Mouse (Mus musculus) hindbrain, embryonic 15.5 days (tissue): ENCODE results near the gene D10Jhu81e. TPM values are rescaled to one million over a fixed set of nuclear protein-coding genes. Genes with fewer than 3 reads are reported as not detected.

ENCODE experiments used
- ATAC-seq: fragments of 200-750 bp; cut with Nextera tagmentation; 2 replicates; pipeline ENCODE4 v1.8.0; 2017; ENCODE audit warnings: low read depth, moderate number of reproducible peaks, moderate TSS enrichment; ENCODE audit not compliant: low FRiP score
- H3K27ac ChIP-seq: fragments of 300-500 bp; sonication (generic); replicated peaks from 2 replicates; pipeline ENCODE4 v1.5.1; 2015; ENCODE audit warnings: mild to moderate bottlenecking, inconsistent platforms
- H3K27me3 ChIP-seq: fragments of 300-500 bp; sonication (generic); 2 replicates; pipeline ENCODE4 v1.6.1; 2015; ENCODE audit warnings: control low read depth, inconsistent platforms
- H3K36me3 ChIP-seq: fragments of 300-500 bp; sonication (generic); 2 replicates; pipeline ENCODE4 v1.6.1; 2015; ENCODE audit warnings: control low read depth, inconsistent platforms
- H3K4me1 ChIP-seq: fragments of 300-500 bp; sonication (generic); replicated peaks from 2 replicates; pipeline ENCODE4 v1.6.1; 2015; ENCODE audit warnings: control low read depth, inconsistent platforms
- H3K4me2 ChIP-seq: fragments of 300-500 bp; sonication (generic); 2 replicates; pipeline ENCODE4 v1.6.1; 2015; ENCODE audit warnings: moderate library complexity, mild to moderate bottlenecking, inconsistent platforms
- H3K4me3 ChIP-seq: fragments of 300-500 bp; sonication (generic); 2 replicates; pipeline ENCODE4 v1.5.1; 2015; ENCODE audit warnings: mild to moderate bottlenecking, inconsistent platforms
- H3K9ac ChIP-seq: fragments of 300-500 bp; sonication (generic); 2 replicates; pipeline ENCODE4 v1.6.1; 2015; ENCODE audit warnings: inconsistent platforms
- H3K9me3 ChIP-seq: fragments of 300-500 bp; sonication (generic); 2 replicates; pipeline ENCODE4 v1.6.1; 2016; ENCODE audit warnings: control low read depth, inconsistent platforms
- WGBS: fragments of 180-500 bp; shearing (Covaris S2); methylation state at CpG from one replicate; pipeline ENCODE4 v1.1.7; 2015; 5-methylcytosine and 5-hydroxymethylcytosine counted together
- polyA plus RNA-seq: library from polyadenylated mRNA; unstranded; fragments of >200 nt; fragmentation: Nextera tagmentation; extraction: Ambion mirVana; gene quantifications from 2 replicates; pipeline ENCODE4 v1.2.1, GENCODE M21; 2015

D10Jhu81e gene
- polyA plus RNA-seq, 1 experiment from 2014 or later, result 27.7 TPM

DNA sequence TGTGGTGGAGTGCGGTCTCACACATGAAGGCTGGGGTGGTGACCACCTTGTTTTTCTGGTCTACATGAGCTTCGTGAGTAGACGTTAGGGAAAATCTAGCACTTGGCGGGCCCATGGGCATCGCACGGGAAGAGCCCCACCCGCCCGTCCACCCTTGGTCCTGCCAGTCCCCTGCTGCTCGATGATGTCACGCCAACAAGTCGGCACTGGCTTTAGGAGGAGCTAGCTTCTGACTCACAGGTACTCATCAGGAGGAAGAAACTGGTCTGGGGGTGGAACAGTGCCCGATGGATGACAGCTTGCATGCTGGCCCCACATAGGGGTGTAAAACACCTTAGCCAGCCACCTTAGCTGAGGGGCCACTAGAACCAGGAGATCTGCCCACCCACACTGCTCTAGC lies 6.9 kb downstream of the D10Jhu81e start:
- peaks cover 13% of the 10 kb centered on the region; the same call in 1 of the 2 replicates for H3K36me3 ChIP-seq
- H3K4me3 ChIP-seq, result no peak overlapping the region
- H3K9me3 ChIP-seq, result no peaks in the 10 kb centered on the region
- WGBS, result 96% methylated on average over 12 of the region's 12 CpGs
- ATAC-seq, result no peak
- H3K27ac ChIP-seq, result no peak overlapping the region
- no peak overlapping the region for H3K9ac ChIP-seq
- peaks cover 13% of the 10 kb centered on the region for H3K4me1 ChIP-seq
- H3K27me3 ChIP-seq, result no peaks in the 10 kb centered on the region
- H3K4me2 ChIP-seq, result no peak overlapping the region

DNA sequence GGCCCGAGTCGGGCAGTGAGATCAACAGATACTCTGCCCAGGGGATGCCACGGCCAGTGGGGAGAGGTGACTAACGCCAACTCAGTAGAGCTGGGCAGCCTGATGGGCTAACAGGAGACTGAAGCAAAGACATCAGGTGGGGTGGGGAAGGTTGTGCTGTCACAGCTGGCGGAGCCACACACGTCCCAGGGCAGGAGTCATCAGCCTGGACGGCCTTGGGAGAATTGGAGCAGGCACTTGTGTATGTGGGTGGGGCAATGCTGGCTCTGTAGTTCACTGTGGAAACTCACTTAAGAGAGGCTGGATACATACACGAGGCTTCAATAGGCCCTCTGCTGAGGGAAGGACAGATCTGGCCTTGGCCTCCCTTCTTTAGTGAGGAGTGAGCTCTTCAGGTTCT lies 8.5 kb downstream of the D10Jhu81e start:
- Histone ChIP-seq H3K9me3 (no peaks in the 10 kb centered on the region), H3K9ac (no peak overlapping the region), H3K27ac (no peak overlapping the region), H3K4me3 (no peak overlapping the region), H3K4me2 (no peak overlapping the region), H3K27me3 (no peaks in the 10 kb centered on the region), H3K4me1 (peaks cover 9% of the 10 kb centered on the region), H3K36me3 (peaks cover 7% of the 10 kb centered on the region; the same call in 1 of the 2 replicates)
- WGBS, result 89% methylated on average over 8 of the region's 8 CpGs
- no peak for ATAC-seq

DNA sequence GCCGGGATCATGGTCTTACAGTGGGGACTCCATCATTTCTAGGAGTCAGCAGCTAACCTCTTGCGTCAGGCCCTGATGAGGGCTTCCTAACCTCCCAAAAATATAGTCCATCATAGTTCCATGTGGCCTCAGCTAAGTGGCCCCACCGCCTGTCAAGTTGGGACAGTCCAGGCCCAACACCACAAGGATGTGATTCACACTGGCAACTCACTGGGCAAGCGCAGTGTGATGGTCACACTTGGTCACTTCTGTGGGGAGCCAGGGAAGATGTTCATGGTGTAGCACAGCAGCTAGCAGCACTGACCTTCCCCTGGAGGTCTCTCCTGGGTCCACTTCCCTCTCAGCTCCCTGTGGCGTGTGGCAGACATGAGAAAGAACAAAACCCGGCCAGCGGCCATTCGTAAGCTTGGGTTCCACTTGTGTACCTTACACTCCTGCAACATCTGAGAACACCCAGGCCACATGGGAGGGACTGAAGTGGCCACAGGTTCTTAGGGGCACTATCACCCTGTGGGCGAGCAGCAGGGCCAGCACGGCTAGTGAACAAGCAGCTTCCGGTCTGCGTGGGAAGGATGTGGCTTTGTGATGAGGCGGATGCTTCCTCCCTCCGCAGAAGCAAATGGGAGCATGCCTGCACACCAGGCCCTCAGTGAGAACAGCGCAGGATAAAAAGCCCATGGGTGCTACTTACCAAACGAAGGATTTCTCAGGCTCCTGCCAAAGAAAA lies 9.1 kb downstream of the D10Jhu81e start:
- no peak overlapping the region for H3K27ac ChIP-seq
- H3K4me1 ChIP-seq, result peaks cover 9% of the 10 kb centered on the region
- no peak for ATAC-seq
- peaks cover 7% of the 10 kb centered on the region; the same call in 1 of the 2 replicates for H3K36me3 ChIP-seq
- H3K9me3 ChIP-seq, result no peaks in the 10 kb centered on the region
- H3K4me2 ChIP-seq, result no peak overlapping the region
- no peak overlapping the region for H3K9ac ChIP-seq
- H3K4me3 ChIP-seq, result no peak overlapping the region
- WGBS, result 90% methylated on average over 16 of the region's 16 CpGs
- H3K27me3 ChIP-seq, result no peaks in the 10 kb centered on the region

DNA sequence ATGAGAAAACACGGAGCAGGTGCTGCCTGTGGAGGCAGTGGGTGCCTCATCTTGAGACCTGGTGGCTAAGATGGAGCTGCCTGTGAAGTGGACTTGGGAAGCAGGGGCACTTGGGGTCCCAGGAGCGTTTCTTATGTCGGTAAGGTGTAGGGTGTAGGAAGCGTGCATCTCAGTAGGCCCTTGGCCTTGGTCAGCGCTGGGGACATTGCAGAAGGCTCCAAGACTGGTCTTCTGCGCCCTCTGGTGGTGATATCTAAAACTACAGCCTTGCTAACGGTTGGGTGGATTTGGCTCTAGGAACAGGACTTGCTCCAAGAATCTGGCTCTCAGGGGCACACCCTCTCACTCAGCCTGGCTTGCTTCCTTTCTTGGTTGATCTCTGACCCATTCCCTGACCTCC lies 9.7 kb downstream of the D10Jhu81e start:
- Histone ChIP-seq H3K4me3 (no peak overlapping the region), H3K9me3 (no peaks in the 10 kb centered on the region), H3K36me3 (peaks cover 7% of the 10 kb centered on the region; the same call in 1 of the 2 replicates), H3K27me3 (no peaks in the 10 kb centered on the region), H3K4me2 (peak overlapping the region; percentile 46), H3K9ac (no peak overlapping the region), H3K27ac (no peak overlapping the region), H3K4me1 (peaks cover 9% of the 10 kb centered on the region)
- 2% methylated on average over 7 of the region's 7 CpGs for whole genome bisulfite sequencing
- ATAC-seq, result peak; percentile 83

DNA sequence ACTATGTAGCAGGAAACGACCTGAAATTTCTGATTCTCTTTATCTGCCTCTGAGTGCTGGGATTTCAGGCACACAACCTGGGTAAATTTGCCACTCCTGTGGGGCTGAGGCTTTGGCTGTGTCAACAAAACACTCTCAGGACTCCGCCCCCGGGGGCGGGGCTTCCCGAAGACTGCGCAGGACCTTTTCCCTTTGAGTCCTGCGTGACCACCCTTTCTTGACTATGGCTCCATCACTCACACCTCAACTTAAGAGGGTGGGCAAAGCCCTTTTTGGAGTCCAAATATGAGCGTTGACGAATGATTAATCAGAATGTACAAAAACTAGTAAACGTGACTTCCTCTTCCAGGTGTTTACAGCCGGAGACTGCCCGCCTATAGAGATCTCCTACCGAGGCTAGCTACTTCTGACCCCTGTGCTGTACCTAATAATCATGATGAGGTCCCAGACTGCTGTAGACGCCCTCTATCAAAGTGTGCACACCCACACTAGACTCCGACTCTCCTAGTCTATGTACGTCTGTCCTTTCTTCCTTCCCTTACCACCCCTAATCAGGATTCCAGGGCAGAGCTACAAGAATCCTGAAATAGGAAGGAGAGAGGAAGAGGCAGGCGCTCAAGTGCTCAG lies 10.2 kb downstream of the D10Jhu81e start:
- H3K4me3 ChIP-seq, result 0 out of 2 replicates have a peak overlapping the region, but pooled peaks have one; percentile 10

DNA sequence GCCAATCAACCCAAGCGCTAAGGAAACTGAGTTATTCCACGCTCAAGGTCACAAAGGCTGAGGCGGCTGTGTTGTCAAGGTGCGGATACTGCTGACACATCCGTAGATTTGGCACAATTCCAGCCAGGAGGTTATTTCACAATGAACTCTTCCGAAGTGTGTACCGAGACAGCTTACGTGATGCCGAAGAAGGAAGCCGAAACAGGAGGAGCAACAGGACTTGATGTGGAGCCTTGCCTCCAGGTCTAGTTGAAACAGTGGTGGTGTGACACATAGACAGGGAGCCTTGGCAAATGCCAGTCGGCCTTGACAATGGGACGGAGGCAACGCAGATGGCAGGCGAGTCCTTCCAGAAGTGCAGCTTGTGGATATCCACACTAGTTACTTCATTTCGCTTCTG lies 11.5 kb downstream of the D10Jhu81e start:
- ATAC-seq, result no peak
- Histone ChIP-seq H3K4me3 (no peak overlapping the region), H3K4me1 (peaks cover 9% of the 10 kb centered on the region), H3K9me3 (no peaks in the 10 kb centered on the region), H3K4me2 (no peak overlapping the region), H3K27me3 (no peaks in the 10 kb centered on the region), H3K27ac (no peak overlapping the region), H3K9ac (no peak overlapping the region), H3K36me3 (peaks cover 7% of the 10 kb centered on the region; the same call in 1 of the 2 replicates)
- WGBS, result 90% methylated on average over 15 of the region's 15 CpGs

More for the DNA sequence above, 10.2 kb downstream of the D10Jhu81e start:
- 14% methylated on average over 17 of the region's 17 CpGs for WGBS
- Histone ChIP-seq H3K27me3 (no peaks in the 10 kb centered on the region), H3K36me3 (peaks cover 7% of the 10 kb centered on the region; the same call in 1 of the 2 replicates), H3K4me2 (peak overlapping the region; percentile 46), H3K4me1 (peaks cover 9% of the 10 kb centered on the region), H3K27ac (no peak overlapping the region), H3K9me3 (no peaks in the 10 kb centered on the region), H3K9ac (no peak overlapping the region)
- peak; percentile 20 for ATAC-seq

DNA sequence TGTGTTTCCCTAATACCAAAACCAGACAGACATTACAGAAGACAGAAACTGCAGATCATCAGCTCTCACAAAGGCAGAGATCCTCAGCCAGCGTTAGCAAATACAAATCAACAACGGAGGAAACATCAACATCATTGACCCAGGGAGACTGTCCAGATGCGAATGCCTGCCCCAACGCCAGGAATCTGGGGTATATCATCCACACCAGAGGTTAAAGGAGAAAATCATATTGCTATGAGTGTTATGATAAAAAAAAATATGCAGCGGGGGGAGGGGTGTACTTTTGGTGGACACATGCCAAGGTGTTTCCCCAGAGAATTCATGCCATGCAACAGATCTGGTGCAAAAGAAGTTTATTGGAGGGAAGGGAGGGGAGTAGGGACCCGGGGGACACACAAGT lies 12.7 kb downstream of the D10Jhu81e start:
- no peaks in the 10 kb centered on the region for H3K9me3 ChIP-seq
- peaks cover 5% of the 10 kb centered on the region; the same call in 1 of the 2 replicates for H3K36me3 ChIP-seq
- ATAC-seq, result no peak
- H3K4me3 ChIP-seq, result no peak overlapping the region
- no peak overlapping the region for H3K27ac ChIP-seq
- no peak overlapping the region for H3K4me2 ChIP-seq
- no peaks in the 10 kb centered on the region for H3K27me3 ChIP-seq
- peaks cover 9% of the 10 kb centered on the region for H3K4me1 ChIP-seq
- no peak overlapping the region for H3K9ac ChIP-seq
- WGBS, result 76% methylated on average over 6 of the region's 6 CpGs

DNA sequence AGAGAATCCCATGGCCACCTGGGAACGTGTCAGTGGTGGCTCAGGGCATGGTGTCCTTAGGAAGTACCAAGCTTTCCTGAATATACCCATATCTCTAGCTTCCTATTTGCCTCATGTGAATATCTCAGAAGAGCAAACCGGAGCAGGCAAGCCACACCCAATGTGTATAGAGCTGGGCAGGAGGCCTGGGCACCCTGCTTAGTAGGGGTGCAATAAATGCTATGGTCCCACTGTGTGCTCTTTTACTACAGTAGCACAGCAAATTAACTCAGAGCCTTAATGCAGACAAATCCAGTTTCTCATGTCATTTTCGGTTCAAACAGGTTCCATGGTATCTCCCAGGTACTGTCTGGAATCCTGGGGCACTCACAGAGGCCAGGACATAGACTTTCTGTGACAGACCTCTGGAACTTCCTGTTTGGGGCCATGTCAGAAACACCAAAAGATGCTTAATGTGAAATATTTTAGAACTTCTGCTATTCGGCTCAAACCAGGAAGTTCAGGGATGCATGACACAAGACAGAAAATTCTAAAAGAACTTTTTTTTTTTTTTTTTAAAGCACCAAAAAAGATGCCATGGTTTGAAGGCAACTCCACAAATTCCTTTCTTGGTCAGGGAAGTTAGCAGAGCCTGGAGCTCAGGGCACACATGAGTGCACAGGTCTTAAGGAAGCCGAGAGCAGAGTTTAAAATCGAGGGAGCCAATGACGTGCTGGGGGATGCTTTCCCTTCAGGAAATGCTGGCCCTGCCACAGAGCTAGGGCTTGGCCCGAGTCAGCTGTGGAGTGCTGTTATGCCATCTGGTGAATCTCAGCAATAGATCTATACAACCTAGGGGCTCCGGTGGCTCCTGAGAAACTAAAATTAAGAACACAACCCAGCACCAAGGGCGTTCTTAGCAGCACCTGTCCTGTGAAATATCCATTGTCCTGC lies 20.5 kb downstream of the D10Jhu81e start:
- no peak overlapping the region for H3K4me3 ChIP-seq

DNA sequence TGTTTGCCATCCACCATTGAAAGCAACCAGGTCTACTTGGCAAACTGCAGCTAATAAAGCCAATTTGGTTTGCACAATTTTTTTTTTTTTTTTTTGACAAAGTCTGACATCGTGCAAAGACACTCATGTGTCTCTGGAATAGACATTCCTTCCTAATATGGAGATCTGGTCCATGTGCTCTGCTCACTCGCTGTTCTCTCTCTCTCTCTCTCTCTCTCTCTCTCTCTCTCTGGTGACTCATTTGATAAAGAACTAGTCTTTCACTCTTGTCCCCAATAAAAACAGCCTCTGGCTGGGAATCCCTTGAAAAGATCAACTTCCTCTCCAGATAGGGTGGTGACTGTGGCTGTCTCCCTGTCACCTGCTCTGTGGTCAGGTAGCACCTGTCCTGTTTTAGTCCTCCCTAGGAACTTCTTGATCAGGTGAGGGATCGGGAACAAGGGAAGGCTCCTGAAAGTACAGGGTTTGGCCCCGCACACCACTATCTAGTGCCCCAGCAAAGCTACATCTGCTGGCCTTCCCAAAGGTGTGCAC lies 21.6 kb downstream of the D10Jhu81e start:
- no peak for ATAC-seq
- no peaks in the 10 kb centered on the region for H3K9me3 ChIP-seq
- no peak overlapping the region for H3K4me3 ChIP-seq
- H3K4me1 ChIP-seq, result no peaks in the 10 kb centered on the region
- no peaks in the 10 kb centered on the region for H3K27me3 ChIP-seq
- no peak overlapping the region for H3K4me2 ChIP-seq
- no peak overlapping the region for H3K27ac ChIP-seq
- no peak overlapping the region for H3K9ac ChIP-seq
- 86% methylated on average over 4 of the region's 4 CpGs for WGBS
- H3K36me3 ChIP-seq, result no peaks in the 10 kb centered on the region

More for the DNA sequence above, 20.5 kb downstream of the D10Jhu81e start:
- no peak overlapping the region for H3K4me2 ChIP-seq
- no peaks in the 10 kb centered on the region for H3K36me3 ChIP-seq
- no peaks in the 10 kb centered on the region for H3K27me3 ChIP-seq
- H3K9ac ChIP-seq, result no peak overlapping the region
- no peak overlapping the region for H3K27ac ChIP-seq
- no peak for ATAC-seq
- H3K4me1 ChIP-seq, result no peaks in the 10 kb centered on the region
- H3K9me3 ChIP-seq, result no peaks in the 10 kb centered on the region
- WGBS, result 66% methylated on average over 10 of the region's 10 CpGs

DNA sequence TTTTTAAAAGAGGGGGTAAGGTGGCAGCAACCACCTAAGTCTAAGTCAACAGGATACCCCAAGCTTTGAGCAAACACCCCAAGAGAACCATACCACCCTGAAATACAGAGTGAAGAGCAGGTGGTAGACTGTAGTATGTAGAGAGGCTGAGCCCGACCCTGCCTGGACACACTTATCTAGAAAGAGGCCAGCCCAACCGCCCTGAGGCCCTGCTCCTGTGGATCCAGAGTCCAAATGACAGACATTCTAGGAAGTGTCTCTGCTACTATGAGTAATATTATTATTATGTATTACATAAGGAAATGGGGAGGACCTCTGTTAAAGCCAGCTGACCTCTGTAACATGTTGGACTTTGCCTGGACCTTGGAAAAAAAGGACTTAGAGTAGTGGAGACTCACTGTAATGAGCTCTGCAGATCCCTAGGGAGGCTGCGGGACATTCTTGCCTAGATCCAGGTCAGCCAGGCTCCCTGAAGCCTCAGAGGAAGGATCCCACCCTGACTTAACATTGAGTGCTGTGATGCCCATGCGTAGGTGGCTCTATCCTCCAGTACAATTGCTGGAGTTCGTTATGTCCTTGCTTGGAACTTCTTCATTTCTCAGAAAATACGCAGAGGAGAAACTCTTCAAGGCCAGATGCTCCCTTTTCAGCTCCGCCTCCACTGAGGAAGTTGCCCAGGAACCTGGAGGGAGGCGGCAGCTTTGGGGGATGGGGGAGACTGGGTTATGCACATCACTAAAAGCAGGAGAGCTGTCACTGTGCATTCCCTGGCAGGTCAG lies 25.7 kb downstream of the D10Jhu81e start:
- ATAC-seq, result no peak
- H3K27me3 ChIP-seq, result no peaks in the 10 kb centered on the region
- no peak overlapping the region for H3K4me2 ChIP-seq
- H3K36me3 ChIP-seq, result no peaks in the 10 kb centered on the region
- H3K4me1 ChIP-seq, result no peaks in the 10 kb centered on the region; the same call in 1 of the 2 replicates
- H3K4me3 ChIP-seq, result no peak overlapping the region
- no peaks in the 10 kb centered on the region for H3K9me3 ChIP-seq
- H3K27ac ChIP-seq, result no peak overlapping the region
- H3K9ac ChIP-seq, result no peak overlapping the region
- 65% methylated on average over 8 of the region's 8 CpGs for WGBS

DNA sequence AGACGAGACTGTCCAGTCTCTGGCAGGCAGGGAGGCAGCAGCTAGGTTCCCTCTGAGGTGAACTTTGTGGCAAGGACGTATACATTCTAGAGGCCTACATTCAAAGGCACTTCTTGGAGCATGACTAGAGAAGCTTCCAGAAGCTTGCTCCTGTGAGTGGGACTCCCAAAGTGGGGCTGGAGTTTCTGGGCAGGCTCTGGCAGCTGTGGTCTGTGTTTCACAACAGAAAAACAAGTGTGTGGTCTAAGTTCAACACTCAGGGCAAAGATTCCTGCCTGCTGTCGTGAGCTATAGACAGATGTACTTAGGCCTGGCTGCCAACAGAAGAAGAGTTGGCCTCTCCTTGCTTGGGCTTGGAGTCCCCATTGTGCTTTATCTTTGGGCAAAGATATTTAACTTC lies 28.7 kb downstream of the D10Jhu81e start:
- Histone ChIP-seq H3K9me3 (no peaks in the 10 kb centered on the region), H3K9ac (no peak overlapping the region), H3K36me3 (no peaks in the 10 kb centered on the region), H3K4me3 (no peak overlapping the region), H3K4me2 (no peak overlapping the region), H3K4me1 (no peaks in the 10 kb centered on the region; the same call in 1 of the 2 replicates), H3K27me3 (no peaks in the 10 kb centered on the region), H3K27ac (no peak overlapping the region)
- 83% methylated on average over 3 of the region's 3 CpGs for WGBS
- ATAC-seq, result no peak
